Mouse (Mus musculus): ENCODE results near the gene Bola2. TPM values are rescaled to one million over a fixed set of nuclear protein-coding genes. Genes with fewer than 3 reads are reported as not detected.

Gene Bola2
- polyA plus RNA-seq, 1 experiment = not detected

DNA sequence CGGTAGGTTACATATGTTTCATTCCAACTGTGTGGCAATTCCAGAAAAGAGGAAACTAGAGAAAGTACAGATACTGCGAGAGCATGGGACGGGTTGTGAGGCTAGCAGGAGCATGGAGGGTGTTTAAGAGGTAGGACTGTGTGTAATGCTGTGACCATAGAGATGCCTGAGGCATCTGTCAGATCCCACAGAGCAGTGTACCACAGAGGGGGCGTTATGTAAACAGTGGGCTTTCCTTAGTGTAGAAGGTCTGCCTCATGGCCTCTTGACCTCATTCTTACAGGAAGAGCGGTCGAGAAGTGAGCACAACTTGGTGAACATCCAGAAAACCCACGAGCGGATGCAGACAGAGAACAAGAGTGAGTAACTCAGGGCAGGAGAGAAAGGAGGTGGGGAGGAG is 31.6 kb upstream of the Bola2 start:
- no peak overlapping the region for H3K27ac ChIP-seq (ENCODE audit: insufficient read depth, low read depth, low read length)
- no peaks in the 10 kb centered on the region for H3K4me1 ChIP-seq (ENCODE audit: control insufficient read depth, insufficient read depth, low read length)
- 79% methylated on average over 8 of the region's 8 CpGs for WGBS
- TF ChIP-seq CTCF (IDR thresholded peaks at IDR 0.05; ENCODE audit: insufficient read depth, low read depth, low read length) = no peak
- no peak for TF ChIP-seq POLR2A (IDR thresholded peaks at IDR 0.05; ENCODE audit: insufficient read depth, low read depth, low read length)
- H3K4me3 ChIP-seq (ENCODE audit: insufficient read depth, low read depth, low read length) = no peak overlapping the region

DNA sequence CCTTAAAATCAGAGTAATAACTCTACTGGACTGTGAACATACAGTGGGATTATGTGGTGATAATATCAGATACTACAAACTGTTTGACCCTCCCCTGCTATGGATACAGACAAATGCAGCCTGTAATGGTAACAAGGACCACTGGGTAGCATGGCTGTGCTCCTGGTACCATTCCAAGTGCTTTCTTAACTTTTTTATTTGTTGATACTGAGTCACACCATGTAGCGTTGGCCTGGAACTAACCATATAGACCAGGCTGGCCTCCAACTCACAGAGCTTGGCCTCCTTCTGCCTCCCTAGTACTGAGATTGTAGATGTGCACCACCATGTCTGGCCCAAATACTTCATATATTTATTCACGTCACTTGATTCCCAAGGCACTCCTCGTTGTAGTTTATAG is 29.9 kb upstream of the Bola2 start:
- 93% methylated on average over 3 of the region's 3 CpGs for WGBS
- Histone ChIP-seq H3K4me1 (ENCODE audit: control insufficient read depth, insufficient read depth, low read length) (no peaks in the 10 kb centered on the region), H3K4me3 (ENCODE audit: insufficient read depth, low read depth, low read length) (no peak overlapping the region), H3K27ac (ENCODE audit: insufficient read depth, low read depth, low read length) (no peak overlapping the region)
- no peak for TF ChIP-seq CTCF (IDR thresholded peaks at IDR 0.05; ENCODE audit: insufficient read depth, low read depth, low read length)
- no peak for TF ChIP-seq POLR2A (IDR thresholded peaks at IDR 0.05; ENCODE audit: insufficient read depth, low read depth, low read length)

DNA sequence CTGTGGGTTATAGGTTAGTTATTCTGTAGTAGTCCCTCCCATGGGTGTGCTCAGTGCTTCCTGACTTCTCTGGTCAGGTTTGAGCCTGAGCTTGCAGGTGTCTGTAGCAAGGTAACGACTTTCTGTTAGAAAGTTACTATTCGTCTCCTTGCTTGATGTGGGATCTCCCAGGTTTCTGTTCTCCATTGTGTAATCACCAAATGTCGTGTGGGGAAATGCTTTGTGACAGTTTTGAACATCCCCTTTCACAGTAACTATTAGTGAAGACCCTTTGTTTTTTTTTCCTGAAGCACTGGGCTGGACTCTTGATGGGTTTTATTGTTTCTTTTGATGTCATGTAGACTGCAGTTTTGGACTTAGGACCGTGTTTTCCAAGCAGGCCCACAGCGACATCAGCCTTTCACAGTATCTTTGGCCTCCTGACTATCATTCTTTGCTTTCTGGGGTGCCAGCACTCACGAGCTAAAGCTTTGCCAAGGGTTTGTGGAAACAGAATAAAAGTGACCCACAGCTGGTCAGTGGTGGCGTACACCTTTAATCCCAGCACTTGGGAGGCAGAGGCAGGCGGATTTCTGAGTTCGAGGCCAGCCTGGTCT is 27.6 kb upstream of the Bola2 start:
- Histone ChIP-seq H3K4me3 (ENCODE audit: insufficient read depth, low read depth, low read length) (no peak overlapping the region), H3K27ac (ENCODE audit: insufficient read depth, low read depth, low read length) (no peak overlapping the region), H3K4me1 (ENCODE audit: control insufficient read depth, insufficient read depth, low read length) (no peaks in the 10 kb centered on the region)
- 80% methylated on average over 9 of the region's 9 CpGs for WGBS
- TF ChIP-seq POLR2A (IDR thresholded peaks at IDR 0.05; ENCODE audit: insufficient read depth, low read depth, low read length) (no peak), CTCF (IDR thresholded peaks at IDR 0.05; ENCODE audit: insufficient read depth, low read depth, low read length) (no peak)

DNA sequence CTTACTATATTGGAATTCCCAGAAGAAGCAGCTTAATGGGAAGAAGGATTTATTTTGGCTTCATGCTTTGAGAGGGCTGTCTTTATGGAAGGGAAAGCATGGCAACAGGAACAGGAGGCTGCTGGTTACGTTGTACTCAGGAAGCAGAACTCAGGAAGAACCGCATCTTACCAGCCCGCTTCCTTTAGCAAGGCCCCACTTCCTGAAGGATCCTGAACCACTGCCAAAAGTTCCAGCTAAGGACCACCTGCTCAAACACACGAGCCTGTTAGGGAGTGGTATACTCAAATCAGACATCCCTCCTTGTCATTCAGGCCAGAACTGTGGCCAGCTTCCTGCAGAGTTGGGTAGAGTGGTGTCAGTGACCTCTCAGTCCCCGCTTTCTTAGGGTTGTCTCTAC is 26.7 kb upstream of the Bola2 start:
- Histone ChIP-seq H3K4me3 (ENCODE audit: insufficient read depth, low read depth, low read length) (no peak overlapping the region), H3K27ac (ENCODE audit: insufficient read depth, low read depth, low read length) (no peak overlapping the region), H3K4me1 (ENCODE audit: control insufficient read depth, insufficient read depth, low read length) (no peaks in the 10 kb centered on the region)
- 71% methylated on average over 5 of the region's 5 CpGs for WGBS
- no peak for TF ChIP-seq CTCF (IDR thresholded peaks at IDR 0.05; ENCODE audit: insufficient read depth, low read depth, low read length)
- no peak for TF ChIP-seq POLR2A (IDR thresholded peaks at IDR 0.05; ENCODE audit: insufficient read depth, low read depth, low read length)

DNA sequence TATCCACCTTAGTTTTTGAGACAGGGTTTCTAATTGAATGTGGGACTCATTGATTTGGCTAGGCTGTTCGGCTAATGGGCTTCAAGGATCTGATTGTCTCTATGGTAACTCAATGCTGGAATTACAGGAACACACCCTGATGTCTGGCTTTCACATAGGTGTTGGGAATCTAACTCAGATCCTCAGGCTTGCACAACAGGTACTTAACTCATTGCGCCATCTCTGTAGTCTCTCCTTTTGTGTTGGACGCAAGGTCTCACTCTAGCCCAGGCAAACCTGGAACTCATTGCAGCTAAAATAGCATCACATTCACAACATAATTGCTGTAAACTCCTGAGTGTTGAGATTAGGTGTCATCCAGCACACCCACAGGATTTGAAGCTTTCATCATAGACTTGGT is 25.0 kb upstream of the Bola2 start:
- Histone ChIP-seq H3K27ac (ENCODE audit: insufficient read depth, low read depth, low read length) (no peak overlapping the region), H3K4me3 (ENCODE audit: insufficient read depth, low read depth, low read length) (no peak overlapping the region), H3K4me1 (ENCODE audit: control insufficient read depth, insufficient read depth, low read length) (no peaks in the 10 kb centered on the region)
- WGBS = 89% methylated on average over 3 of the region's 3 CpGs
- TF ChIP-seq POLR2A (IDR thresholded peaks at IDR 0.05; ENCODE audit: insufficient read depth, low read depth, low read length) (no peak), CTCF (IDR thresholded peaks at IDR 0.05; ENCODE audit: insufficient read depth, low read depth, low read length) (no peak)

DNA sequence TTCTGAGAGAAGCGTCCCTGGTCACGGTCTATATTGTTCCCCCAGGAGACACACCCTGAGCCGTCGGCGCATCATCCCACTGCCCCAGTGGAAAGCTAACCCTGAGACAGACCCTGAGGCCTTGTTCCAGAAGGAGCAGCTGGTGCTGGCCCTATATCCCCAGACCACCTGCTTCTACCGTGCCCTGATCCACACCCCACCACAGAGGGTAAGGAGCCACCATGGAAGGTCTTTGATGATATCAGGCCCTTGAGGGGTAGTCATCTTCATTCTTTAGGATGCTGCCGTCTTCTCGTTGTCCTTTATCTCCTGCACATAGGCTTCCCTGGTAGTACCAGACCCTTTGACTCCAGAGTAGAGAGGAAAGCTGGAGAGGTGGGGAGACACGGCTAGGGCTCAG is 23.1 kb upstream of the Bola2 start:
- Histone ChIP-seq H3K27ac (ENCODE audit: insufficient read depth, low read depth, low read length) (no peak overlapping the region), H3K4me1 (ENCODE audit: control insufficient read depth, insufficient read depth, low read length) (peaks cover 5% of the 10 kb centered on the region; the same call in 1 of the 2 replicates), H3K4me3 (ENCODE audit: insufficient read depth, low read depth, low read length) (no peak overlapping the region)
- WGBS = 93% methylated on average over 9 of the region's 9 CpGs
- no peak for TF ChIP-seq CTCF (IDR thresholded peaks at IDR 0.05; ENCODE audit: insufficient read depth, low read depth, low read length)
- no peak for TF ChIP-seq POLR2A (IDR thresholded peaks at IDR 0.05; ENCODE audit: insufficient read depth, low read depth, low read length)

DNA sequence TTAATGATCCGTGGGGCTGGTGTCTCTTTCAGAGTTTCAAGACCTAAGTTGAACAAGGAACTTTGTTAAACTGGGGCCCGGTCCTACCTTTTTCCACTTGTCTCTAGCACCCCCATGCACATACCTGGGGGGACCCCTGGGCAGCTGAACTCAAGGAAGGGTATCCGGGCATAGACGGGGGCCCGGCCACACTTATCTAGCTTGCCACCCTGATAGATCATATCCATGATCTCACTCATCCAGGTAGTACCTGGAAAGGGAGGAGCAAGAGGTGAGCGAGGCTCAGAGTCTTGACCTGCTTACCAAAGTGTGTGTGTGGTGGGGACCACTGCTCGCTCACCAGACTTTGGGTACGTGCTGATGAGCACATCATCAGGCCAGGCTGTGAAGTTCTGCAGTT is 20.1 kb upstream of the Bola2 start:
- no peak overlapping the region for H3K27ac ChIP-seq (ENCODE audit: insufficient read depth, low read depth, low read length)
- no peak overlapping the region for H3K4me3 ChIP-seq (ENCODE audit: insufficient read depth, low read depth, low read length)
- WGBS = 96% methylated on average over 8 of the region's 8 CpGs
- no peak for TF ChIP-seq CTCF (IDR thresholded peaks at IDR 0.05; ENCODE audit: insufficient read depth, low read depth, low read length)
- TF ChIP-seq POLR2A (IDR thresholded peaks at IDR 0.05; ENCODE audit: insufficient read depth, low read depth, low read length) = no peak
- H3K4me1 ChIP-seq (ENCODE audit: control insufficient read depth, insufficient read depth, low read length) = peaks cover 5% of the 10 kb centered on the region; the same call in 1 of the 2 replicates

DNA sequence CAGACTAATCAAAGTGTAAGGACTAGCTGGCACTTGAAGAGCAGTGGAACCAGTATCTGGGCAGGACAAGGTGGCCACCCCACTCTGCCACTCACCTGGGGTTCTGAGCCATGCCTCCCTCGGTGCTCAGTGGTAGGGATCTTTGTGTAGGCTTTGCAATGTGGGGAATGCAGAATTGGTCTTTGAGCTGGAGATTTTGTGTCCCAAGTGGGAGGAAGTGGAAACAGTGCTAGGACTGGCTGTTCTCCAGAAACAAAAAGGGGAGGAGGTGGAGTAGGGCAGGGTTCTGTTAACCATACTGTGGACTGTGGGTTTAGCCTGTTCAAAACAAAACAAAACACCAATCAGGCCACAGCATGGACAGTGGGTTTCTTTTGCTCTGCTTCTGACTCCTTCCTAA is 19.0 kb upstream of the Bola2 start, which contains the start of gene Sult1a1:
TSS of gene Sult1a1 (minus strand) at position 226 of the 400 bp plus-strand sequence.
- TF ChIP-seq CTCF (IDR thresholded peaks at IDR 0.05; ENCODE audit: insufficient read depth, low read depth, low read length) (no peak), POLR2A (IDR thresholded peaks at IDR 0.05; ENCODE audit: insufficient read depth, low read depth, low read length) (no peak)
- H3K4me3 ChIP-seq (ENCODE audit: insufficient read depth, low read depth, low read length) = peak within 1 kb of the TSS; percentile 32
- H3K4me1 ChIP-seq (ENCODE audit: control insufficient read depth, insufficient read depth, low read length) = peaks cover 5% of the 10 kb centered on the region; the same call in 1 of the 2 replicates
- WGBS = 26% methylated on average over 1 of the region's 1 CpGs
- H3K27ac ChIP-seq (ENCODE audit: insufficient read depth, low read depth, low read length) = peak within 1 kb of the TSS; percentile 67

DNA sequence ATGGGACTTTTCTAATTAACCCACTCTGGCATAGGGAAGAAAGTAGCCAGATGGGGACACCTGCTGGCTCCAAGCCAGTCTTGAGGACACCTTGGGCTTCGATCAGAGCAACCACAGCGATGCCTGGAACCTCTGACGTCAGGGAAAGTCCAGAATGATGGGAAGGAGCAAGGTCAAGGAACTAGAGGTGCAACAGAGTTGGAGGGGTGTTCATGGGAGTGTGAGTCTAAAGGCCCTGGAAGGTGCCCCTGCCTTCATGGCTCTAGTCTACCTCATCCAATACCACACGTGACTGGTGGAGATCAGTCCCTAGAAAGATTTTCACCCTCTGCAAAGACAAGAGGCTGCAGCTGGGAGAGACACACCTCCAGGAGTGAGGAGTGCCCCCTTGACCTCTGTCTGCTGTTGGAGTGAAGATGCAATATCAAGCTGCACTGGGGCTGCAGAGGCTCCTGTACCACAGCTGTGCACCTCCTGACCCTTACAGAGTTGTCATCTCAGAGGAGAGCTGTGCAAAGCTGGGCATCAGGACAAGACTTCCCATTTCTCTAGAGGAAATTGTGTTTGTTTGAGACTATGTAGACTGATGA is 18.5 kb upstream of the Bola2 start:
- TF ChIP-seq CTCF (IDR thresholded peaks at IDR 0.05; ENCODE audit: insufficient read depth, low read depth, low read length) = no peak
- TF ChIP-seq POLR2A (IDR thresholded peaks at IDR 0.05; ENCODE audit: insufficient read depth, low read depth, low read length) = no peak
- WGBS = 81% methylated on average over 4 of the region's 4 CpGs
- Histone ChIP-seq H3K4me1 (ENCODE audit: control insufficient read depth, insufficient read depth, low read length) (peaks cover 5% of the 10 kb centered on the region; the same call in 1 of the 2 replicates), H3K27ac (ENCODE audit: insufficient read depth, low read depth, low read length) (peak overlapping the region; percentile 31), H3K4me3 (ENCODE audit: insufficient read depth, low read depth, low read length) (no peak overlapping the region)

Data from olfactory bulb, adult 2 months (tissue).